Mouse (Mus musculus) embryonic facial prominence, embryonic 12.5 days (tissue): ENCODE results near the gene Lilra5. TPM values are rescaled to one million over a fixed set of nuclear protein-coding genes. Genes with fewer than 3 reads are reported as not detected.
"Not testable (repeated sequence)": the region's sequence is repeated elsewhere in the genome, so short reads cannot be mapped to it uniquely, and the experiment has no call there.

Source experiments
- ATAC-seq: fragments of 200-750 bp; cut with Nextera tagmentation; 2 replicates; pipeline ENCODE4 v1.8.0; 2017; ENCODE audit not compliant: insufficient number of reproducible peaks, insufficient read depth, low FRiP score, low TSS enrichment
- H3K27ac ChIP-seq: fragments of 300-500 bp; sonication (generic); 2 replicates; pipeline ENCODE4 v1.5.1; 2016; ENCODE audit warnings: mild to moderate bottlenecking
- H3K27me3 ChIP-seq: fragments of 300-500 bp; sonication (generic); 2 replicates; pipeline ENCODE4 v1.6.1; 2016; ENCODE audit warnings: mild to moderate bottlenecking, moderate library complexity
- H3K36me3 ChIP-seq: fragments of 300-500 bp; sonication (generic); 2 replicates; pipeline ENCODE4 v1.6.1; 2016; ENCODE audit warnings: mild to moderate bottlenecking
- H3K4me1 ChIP-seq: fragments of 300-500 bp; sonication (generic); 2 replicates; pipeline ENCODE4 v1.6.1; 2016
- H3K4me2 ChIP-seq: fragments of 300-500 bp; sonication (generic); replicated peaks from 2 replicates; pipeline ENCODE4 v1.6.1; 2016; ENCODE audit warnings: mild to moderate bottlenecking, moderate library complexity
- H3K4me3 ChIP-seq: fragments of 300-500 bp; sonication (generic); 2 replicates; pipeline ENCODE4 v1.5.1; 2016; ENCODE audit warnings: mild to moderate bottlenecking
- H3K9ac ChIP-seq: fragments of 300-500 bp; sonication (generic); 2 replicates; pipeline ENCODE4 v1.6.1; 2016; ENCODE audit warnings: mild to moderate bottlenecking, moderate library complexity
- H3K9me3 ChIP-seq: fragments of 300-500 bp; sonication (generic); 2 replicates; pipeline ENCODE4 v1.6.1; 2016; ENCODE audit warnings: mild to moderate bottlenecking, moderate library complexity
- WGBS: fragments of 180-500 bp; shearing (Covaris S2); methylation state at CpG from one replicate; pipeline ENCODE4 v1.1.7; 2016; 5-methylcytosine and 5-hydroxymethylcytosine counted together
- polyA plus RNA-seq: library from polyadenylated mRNA; unstranded; fragments of >200 nt; fragmentation: Nextera tagmentation; extraction: Ambion mirVana; gene quantifications from 2 replicates; pipeline ENCODE4 v1.2.1, GENCODE M21; 2016

Lilra5 gene
- polyA plus RNA-seq, 1 experiment from 2014 or later, result not detected

DNA sequence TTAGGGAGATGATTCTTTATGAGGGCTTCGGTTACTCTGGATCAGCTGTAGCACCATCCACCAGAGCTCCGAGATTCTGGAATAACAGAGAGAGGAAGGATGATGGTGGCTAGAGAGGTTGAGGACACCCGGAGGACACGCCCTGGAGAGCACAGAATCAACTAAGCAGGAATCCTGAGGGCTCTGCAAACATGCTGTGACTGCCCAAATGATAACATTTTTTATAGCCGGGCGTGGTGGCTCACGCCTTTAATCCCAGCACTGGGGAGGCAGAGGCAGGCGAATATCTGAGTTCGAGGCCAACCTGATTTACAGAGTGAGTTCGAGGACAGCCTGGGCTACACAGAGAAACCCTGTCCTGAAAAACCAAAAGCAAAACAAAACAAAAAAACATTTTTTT is 37.9 kb downstream of the Lilra5 start:
- H3K4me1 ChIP-seq, ATAC-seq, H3K9me3 ChIP-seq, H3K27me3 ChIP-seq, H3K36me3 ChIP-seq, H3K4me2 ChIP-seq, H3K9ac ChIP-seq, H3K4me3 ChIP-seq, H3K27ac ChIP-seq: not testable (repeated sequence)
- WGBS, result 88% methylated on average over 10 of the region's 10 CpGs

DNA sequence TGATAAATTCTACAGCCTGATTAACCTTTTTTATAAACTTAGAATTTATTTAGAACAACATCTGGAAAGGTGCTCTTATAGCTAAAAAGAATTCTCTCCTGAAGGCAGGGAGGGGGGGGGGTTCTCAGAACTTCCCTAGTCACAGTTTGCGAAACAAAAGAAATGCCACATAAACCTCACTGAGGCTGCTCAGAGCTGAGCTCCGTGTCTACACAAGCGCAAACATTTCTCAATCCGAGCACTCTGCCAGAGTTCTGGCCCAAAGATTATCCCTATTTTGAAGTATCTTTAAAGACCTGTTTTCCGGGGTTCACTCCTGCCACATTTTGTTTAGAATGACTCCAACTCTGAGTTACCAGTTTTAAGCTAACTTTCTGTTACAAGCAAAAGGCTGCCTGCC is 55.1 kb downstream of the Lilra5 start:
- H3K9ac ChIP-seq, result no peak overlapping the region
- no peak for ATAC-seq
- H3K36me3 ChIP-seq, result no peaks in the 10 kb centered on the region
- H3K4me3 ChIP-seq, result no peak overlapping the region
- no peaks in the 10 kb centered on the region for H3K9me3 ChIP-seq
- H3K27me3 ChIP-seq, result no peaks in the 10 kb centered on the region
- H3K4me1 ChIP-seq, result no peaks in the 10 kb centered on the region
- no peak overlapping the region for H3K4me2 ChIP-seq
- no peak overlapping the region for H3K27ac ChIP-seq
- 76% methylated on average over 5 of the region's 5 CpGs for WGBS

Other genes with a start within 250 kb of the Lilra5 start
- gene Lair1, start 174.6 kb upstream of the Lilra5 start, polyA plus RNA-seq, result 0.63 and 0.80 TPM in 2 replicates
- gene Ttyh1, start 118.3 kb upstream of the Lilra5 start, polyA plus RNA-seq, result 10.8 and 16.3 TPM in 2 replicates
- gene Leng8, start 100.7 kb upstream of the Lilra5 start, polyA plus RNA-seq, result 80.6 and 80.7 TPM in 2 replicates
- 2.8 and 4.0 TPM in 2 replicates for gene Leng9, start 87.4 kb upstream of the Lilra5 start, polyA plus RNA-seq
- 54.8 and 59.5 TPM in 2 replicates for gene Cdc42ep5, start 72.9 kb upstream of the Lilra5 start, polyA plus RNA-seq
- gene Ncr1, start 100.0 kb downstream of the Lilra5 start, polyA plus RNA-seq, result not detected in 2 replicates
- 0.23 and 0.46 TPM in 2 replicates for gene Gp6, start 160.0 kb downstream of the Lilra5 start, polyA plus RNA-seq
- 25.9 and 29.1 TPM in 2 replicates for gene Rdh13, start 207.9 kb downstream of the Lilra5 start, polyA plus RNA-seq
- 7.2 and 7.3 TPM in 2 replicates for gene Eps8l1, start 222.9 kb downstream of the Lilra5 start, polyA plus RNA-seq